Mouse (Mus musculus): ENCODE data around the gene Olfr1475. TPM values are rescaled to one million over a fixed set of nuclear protein-coding genes. Genes with fewer than 3 reads are reported as not detected.
"Not testable (repeated sequence)": the region's sequence is repeated elsewhere in the genome, so short reads cannot be mapped to it uniquely, and the experiment has no call there.

Gene Olfr1475
- not detected in 2 replicates for polyA plus RNA-seq (2014; fragmentation: Nextera tagmentation; extraction: Ambion mirVana)

- H3K9me3 ChIP-seq (ENCODE audit: control insufficient read depth, low read length) = no peaks in the 10 kb centered on the region
- H3K36me3 ChIP-seq (ENCODE audit: control insufficient read depth, insufficient read depth, low read length) = no peaks in the 10 kb centered on the region
- no peaks in the 10 kb centered on the region for H3K4me1 ChIP-seq (ENCODE audit: control insufficient read depth, insufficient read depth, low read length)
- no peak within 1 kb of the TSS for H3K4me2 ChIP-seq (replicated peaks; ENCODE audit: low read depth, low read length)
- no peaks in the 10 kb centered on the region for H3K27me3 ChIP-seq (ENCODE audit: control insufficient read depth, insufficient read depth, low read length)
- ATAC-seq (ENCODE audit: low FRiP score, low TSS enrichment) = no peak
- no peak within 1 kb of the TSS for H3K9ac ChIP-seq (ENCODE audit: low read depth, low read length)
- no peak within 1 kb of the TSS for H3K4me3 ChIP-seq (ENCODE audit: low read length)
- no peak within 1 kb of the TSS for H3K27ac ChIP-seq (ENCODE audit: low read depth, low read length)
Observed at GRCm38 (mm10) chr19:13480096-13480495, at the start of gene Olfr1475. Gene Olfr1475 (minus strand): TSS chr19:13480196.

GRCm38 (mm10) chr19:13527613-13528012, 47.6 kb upstream of the Olfr1475 start, which contains the start of gene Olfr1480:
Gene Olfr1480 (plus strand): TSS chr19:13527913.
- no peaks in the 10 kb centered on the region for H3K4me1 ChIP-seq (ENCODE audit: control insufficient read depth, insufficient read depth, low read length)
- WGBS = 95% methylated on average over 2 of the region's 2 CpGs
- ATAC-seq (ENCODE audit: low FRiP score, low TSS enrichment) = no peak
- H3K4me2 ChIP-seq (replicated peaks; ENCODE audit: low read depth, low read length) = no peak within 1 kb of the TSS
- no peaks in the 10 kb centered on the region for H3K27me3 ChIP-seq (ENCODE audit: control insufficient read depth, insufficient read depth, low read length)
- H3K27ac ChIP-seq (ENCODE audit: low read depth, low read length) = no peak within 1 kb of the TSS
- peaks cover 5% of the 10 kb centered on the region; the same call in 1 of the 2 replicates for H3K9me3 ChIP-seq (ENCODE audit: control insufficient read depth, low read length)
- H3K4me3 ChIP-seq (ENCODE audit: low read length) = no peak within 1 kb of the TSS
- no peak within 1 kb of the TSS for H3K9ac ChIP-seq (ENCODE audit: low read depth, low read length)
- no peaks in the 10 kb centered on the region for H3K36me3 ChIP-seq (ENCODE audit: control insufficient read depth, insufficient read depth, low read length)

GRCm38 (mm10) chr19:13500246-13500645, 20.2 kb upstream of the Olfr1475 start, which contains the start of gene Olfr1477:
Gene Olfr1477 (plus strand): TSS chr19:13500546.
- no peak for ATAC-seq (ENCODE audit: low FRiP score, low TSS enrichment)

DNA sequence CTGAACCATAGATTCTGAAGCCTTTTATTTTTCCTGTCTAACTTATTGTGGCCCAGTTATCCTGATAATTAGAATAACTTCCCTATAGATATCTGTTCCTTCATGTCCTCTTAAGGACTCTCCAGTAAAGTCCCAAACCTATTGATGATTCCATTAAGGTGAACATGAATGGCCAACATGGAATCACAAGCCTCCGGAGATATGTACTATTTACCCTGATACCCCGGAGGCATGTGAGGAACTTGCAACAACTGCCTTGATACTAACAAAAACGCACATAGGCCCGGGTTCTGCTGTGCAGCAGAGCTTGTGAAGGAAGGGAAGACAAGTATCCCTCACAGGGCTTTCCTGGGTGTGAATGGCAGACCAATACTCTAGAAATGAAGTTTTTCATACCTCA, 10.7 kb downstream of the Olfr1475 start, which contains the start of gene Olfr1474:
Gene Olfr1474, plus strand, starts transcription at position 301 of the 400 bp plus-strand sequence.
- not testable (repeated sequence) for H3K4me2 ChIP-seq (replicated peaks; ENCODE audit: low read depth, low read length); H3K9ac ChIP-seq (ENCODE audit: low read depth, low read length); H3K27me3 ChIP-seq (ENCODE audit: control insufficient read depth, insufficient read depth, low read length); H3K4me1 ChIP-seq (ENCODE audit: control insufficient read depth, insufficient read depth, low read length); ATAC-seq (ENCODE audit: low FRiP score, low TSS enrichment); H3K4me3 ChIP-seq (ENCODE audit: low read length); H3K27ac ChIP-seq (ENCODE audit: low read depth, low read length); H3K36me3 ChIP-seq (ENCODE audit: control insufficient read depth, insufficient read depth, low read length); H3K9me3 ChIP-seq (ENCODE audit: control insufficient read depth, low read length)
- 83% methylated on average over 4 of the region's 4 CpGs for WGBS

More at GRCm38 (mm10) chr19:13500246-13500645, 20.2 kb upstream of the Olfr1475 start, which contains the start of gene Olfr1477:
- no peak within 1 kb of the TSS for H3K27ac ChIP-seq (ENCODE audit: low read depth, low read length)
- peaks cover 7% of the 10 kb centered on the region; the same call in 1 of the 2 replicates for H3K9me3 ChIP-seq (ENCODE audit: control insufficient read depth, low read length)
- no peaks in the 10 kb centered on the region for H3K4me1 ChIP-seq (ENCODE audit: control insufficient read depth, insufficient read depth, low read length)
- H3K27me3 ChIP-seq (ENCODE audit: control insufficient read depth, insufficient read depth, low read length) = no peaks in the 10 kb centered on the region
- no peak within 1 kb of the TSS for H3K4me3 ChIP-seq (ENCODE audit: low read length)
- WGBS = 76% methylated on average over 3 of the region's 3 CpGs
- H3K4me2 ChIP-seq (replicated peaks; ENCODE audit: low read depth, low read length) = no peak within 1 kb of the TSS
- no peaks in the 10 kb centered on the region for H3K36me3 ChIP-seq (ENCODE audit: control insufficient read depth, insufficient read depth, low read length)
- H3K9ac ChIP-seq (ENCODE audit: low read depth, low read length) = no peak within 1 kb of the TSS

DNA sequence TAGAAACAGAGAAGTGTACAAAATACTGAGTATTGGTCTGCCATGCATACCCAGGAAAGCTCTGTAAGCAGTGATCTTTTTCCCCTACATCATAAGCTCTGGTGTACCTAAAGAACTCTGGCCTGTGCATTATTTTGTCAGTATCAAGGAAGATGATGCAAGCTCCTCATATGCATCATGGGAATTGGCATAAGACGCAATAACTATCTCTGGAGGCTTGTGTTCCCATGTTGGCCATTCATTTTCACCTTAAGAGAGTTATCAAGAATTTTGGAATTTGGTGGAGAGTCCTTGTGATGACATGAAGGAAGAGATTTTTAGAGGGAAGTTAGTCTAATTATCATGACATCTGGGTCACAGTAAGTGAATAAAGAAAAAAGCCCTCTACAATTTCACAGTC, 24.0 kb downstream of the Olfr1475 start, which contains the start of gene Olfr1472:
Gene Olfr1472, minus strand, starts transcription at position 101 of the 400 bp plus-strand sequence.
- no peak within 1 kb of the TSS for H3K27ac ChIP-seq (ENCODE audit: low read depth, low read length)
- no peaks in the 10 kb centered on the region for H3K36me3 ChIP-seq (ENCODE audit: control insufficient read depth, insufficient read depth, low read length)
- H3K4me2 ChIP-seq (replicated peaks; ENCODE audit: low read depth, low read length) = no peak within 1 kb of the TSS
- H3K9me3 ChIP-seq (ENCODE audit: control insufficient read depth, low read length) = no peaks in the 10 kb centered on the region
- WGBS = 71% methylated on average over 1 of the region's 1 CpGs
- no peak for ATAC-seq (ENCODE audit: low FRiP score, low TSS enrichment)
- H3K4me3 ChIP-seq (ENCODE audit: low read length) = no peak within 1 kb of the TSS
- no peak within 1 kb of the TSS for H3K9ac ChIP-seq (ENCODE audit: low read depth, low read length)
- no peaks in the 10 kb centered on the region for H3K4me1 ChIP-seq (ENCODE audit: control insufficient read depth, insufficient read depth, low read length)
- no peaks in the 10 kb centered on the region for H3K27me3 ChIP-seq (ENCODE audit: control insufficient read depth, insufficient read depth, low read length)

DNA sequence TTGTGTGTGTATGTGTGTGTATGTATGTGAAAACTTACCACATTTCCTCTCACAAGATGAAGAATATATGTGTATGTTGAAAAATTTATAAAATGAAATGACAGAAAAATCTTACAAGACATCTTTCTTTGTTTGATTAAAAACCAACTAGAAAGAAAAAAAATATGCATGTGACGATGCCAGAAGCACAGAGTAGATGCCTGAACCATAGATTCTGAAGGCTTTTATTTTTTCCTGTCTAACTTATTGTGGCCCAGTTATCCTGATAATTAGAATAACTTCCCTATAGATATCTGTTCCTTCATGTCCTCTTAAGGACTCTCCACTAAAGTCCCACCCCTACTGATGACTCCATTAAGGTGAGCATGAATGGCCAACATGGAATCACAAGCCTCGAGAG, 36.9 kb downstream of the Olfr1475 start, which contains the start of gene Olfr1471:
Gene Olfr1471, plus strand, starts transcription at position 301 of the 400 bp plus-strand sequence.
- H3K4me1 ChIP-seq (ENCODE audit: control insufficient read depth, insufficient read depth, low read length); H3K9ac ChIP-seq (ENCODE audit: low read depth, low read length); H3K4me2 ChIP-seq (replicated peaks; ENCODE audit: low read depth, low read length); H3K9me3 ChIP-seq (ENCODE audit: control insufficient read depth, low read length); H3K27ac ChIP-seq (ENCODE audit: low read depth, low read length); ATAC-seq (ENCODE audit: low FRiP score, low TSS enrichment); H3K36me3 ChIP-seq (ENCODE audit: control insufficient read depth, insufficient read depth, low read length); H3K4me3 ChIP-seq (ENCODE audit: low read length); H3K27me3 ChIP-seq (ENCODE audit: control insufficient read depth, insufficient read depth, low read length): not testable (repeated sequence)
- 69% methylated on average over 2 of the region's 2 CpGs for WGBS

Other genes starting within 250 kb of the Olfr1475 start
- gene Olfr1463, start 248.9 kb downstream of the Olfr1475 start, polyA plus RNA-seq (2014; fragmentation: Nextera tagmentation; extraction: Ambion mirVana) = not detected in 2 replicates
- gene Olfr1465, start 164.7 kb downstream of the Olfr1475 start, polyA plus RNA-seq (2014; fragmentation: Nextera tagmentation; extraction: Ambion mirVana) = not detected in 2 replicates
- gene Olfr1466, start 141.3 kb downstream of the Olfr1475 start, polyA plus RNA-seq (2014; fragmentation: Nextera tagmentation; extraction: Ambion mirVana) = not detected in 2 replicates
- not detected in 2 replicates for gene Olfr1467, start 118.0 kb downstream of the Olfr1475 start, polyA plus RNA-seq (2014; fragmentation: Nextera tagmentation; extraction: Ambion mirVana)
- not detected in 2 replicates for gene Olfr1469, start 72.3 kb downstream of the Olfr1475 start, polyA plus RNA-seq (2014; fragmentation: Nextera tagmentation; extraction: Ambion mirVana)
- not detected in 2 replicates for gene Olfr1471, start 36.8 kb downstream of the Olfr1475 start, polyA plus RNA-seq (2014; fragmentation: Nextera tagmentation; extraction: Ambion mirVana)
- gene Olfr1472, start 24.1 kb downstream of the Olfr1475 start, polyA plus RNA-seq (2014; fragmentation: Nextera tagmentation; extraction: Ambion mirVana) = not detected in 2 replicates
- gene Olfr1474, start 10.6 kb downstream of the Olfr1475 start, polyA plus RNA-seq (2014; fragmentation: Nextera tagmentation; extraction: Ambion mirVana) = not detected in 2 replicates
- not detected in 2 replicates for gene Olfr1477, start 20.4 kb upstream of the Olfr1475 start, polyA plus RNA-seq (2014; fragmentation: Nextera tagmentation; extraction: Ambion mirVana)
- not detected in 2 replicates for gene Olfr1480, start 47.7 kb upstream of the Olfr1475 start, polyA plus RNA-seq (2014; fragmentation: Nextera tagmentation; extraction: Ambion mirVana)
- gene Olfr1484, start 103.3 kb upstream of the Olfr1475 start, polyA plus RNA-seq (2014; fragmentation: Nextera tagmentation; extraction: Ambion mirVana) = not detected in 2 replicates
- gene Olfr1487, start 137.2 kb upstream of the Olfr1475 start, polyA plus RNA-seq (2014; fragmentation: Nextera tagmentation; extraction: Ambion mirVana) = not detected in 2 replicates
- not detected in 2 replicates for gene Olfr1489, start 151.4 kb upstream of the Olfr1475 start, polyA plus RNA-seq (2014; fragmentation: Nextera tagmentation; extraction: Ambion mirVana)
- not detected in 2 replicates for gene Olfr1490, start 170.9 kb upstream of the Olfr1475 start, polyA plus RNA-seq (2014; fragmentation: Nextera tagmentation; extraction: Ambion mirVana)
- gene Olfr1491, start 217.1 kb upstream of the Olfr1475 start, polyA plus RNA-seq (2014; fragmentation: Nextera tagmentation; extraction: Ambion mirVana) = not detected in 2 replicates
- not detected in 2 replicates for gene Olfr1493-ps1, start 243.1 kb upstream of the Olfr1475 start, polyA plus RNA-seq (2014; fragmentation: Nextera tagmentation; extraction: Ambion mirVana)